Mouse (Mus musculus) lung, embryonic 16.5 days (tissue): ENCODE results near the gene Tmem235. TPM values are rescaled to one million over a fixed set of nuclear protein-coding genes. Genes with fewer than 3 reads are reported as not detected.

Experiments
- ATAC-seq: fragments of 200-750 bp; cut with Nextera tagmentation; 2 replicates; pipeline ENCODE4 v1.8.0; 2017; ENCODE audit warnings: low read depth, mild to moderate bottlenecking, moderate library complexity
- H3K27ac ChIP-seq: fragments of 300-500 bp; sonication (generic); 2 replicates; pipeline ENCODE4 v1.5.1; 2014; ENCODE audit warnings: mild to moderate bottlenecking, control low read depth, low read length
- H3K27me3 ChIP-seq: fragments of 300-500 bp; sonication (generic); 2 replicates; pipeline ENCODE4 v1.6.1; 2014; ENCODE audit warnings: low read depth, low read length, mixed read lengths; ENCODE audit not compliant: control insufficient read depth, insufficient read depth
- H3K36me3 ChIP-seq: fragments of 300-500 bp; sonication (generic); 2 replicates; pipeline ENCODE4 v1.6.1; 2014; ENCODE audit warnings: low read length; ENCODE audit not compliant: control insufficient read depth, insufficient read depth
- H3K4me1 ChIP-seq: fragments of 300-500 bp; sonication (generic); replicated peaks from 2 replicates; pipeline ENCODE4 v1.6.1; 2014; ENCODE audit warnings: low read length, mixed read lengths; ENCODE audit not compliant: control insufficient read depth, insufficient read depth
- H3K4me2 ChIP-seq: fragments of 300-500 bp; sonication (generic); 2 replicates; pipeline ENCODE4 v1.6.1; 2014; ENCODE audit warnings: low read depth, low read length, control low read depth
- H3K4me3 ChIP-seq: fragments of 300-500 bp; sonication (generic); 2 replicates; pipeline ENCODE4 v1.5.1; 2014; ENCODE audit warnings: mild to moderate bottlenecking, low read length, control low read depth
- H3K9ac ChIP-seq: fragments of 300-500 bp; sonication (generic); 2 replicates; pipeline ENCODE4 v1.6.1; 2014; ENCODE audit warnings: low read length, control low read depth
- H3K9me3 ChIP-seq: fragments of 300-500 bp; sonication (generic); 2 replicates; pipeline ENCODE4 v1.6.1; 2016; ENCODE audit warnings: low read length; ENCODE audit not compliant: control insufficient read depth
- WGBS: fragments of 180-500 bp; shearing (Covaris S2); extraction: QIAGEN DNeasy Blood & Tissue Kit; methylation state at CpG from one replicate; pipeline ENCODE4 v1.1.7; 2014; 5-methylcytosine and 5-hydroxymethylcytosine counted together
- polyA plus RNA-seq: library from polyadenylated mRNA; unstranded; fragments of >200 nt; fragmentation: Nextera tagmentation; extraction: Ambion mirVana; gene quantifications from 2 replicates; pipeline ENCODE4 v1.2.1, GENCODE M21; 2015

Gene Tmem235
- polyA plus RNA-seq, 1 experiment from 2014 or later = not detected

DNA sequence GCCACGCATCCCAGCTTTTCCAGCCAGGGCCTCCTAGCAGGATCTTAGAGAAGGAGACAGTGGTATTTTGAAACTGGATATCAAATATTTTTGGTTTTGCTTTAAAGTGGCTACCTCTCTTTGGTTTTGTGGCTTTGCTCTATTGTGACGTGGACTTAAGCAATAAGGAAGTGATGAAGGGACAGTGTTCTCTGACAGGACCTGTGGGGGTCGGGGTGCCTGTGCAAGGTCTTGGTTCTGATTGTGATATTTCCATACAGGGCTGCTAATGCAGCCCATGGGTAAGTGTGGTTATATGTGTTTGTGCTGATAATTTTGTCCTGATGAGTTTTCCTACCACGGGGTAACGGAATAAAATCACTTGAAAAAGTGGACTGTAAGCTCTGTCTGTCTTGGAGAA lies 5.2 kb upstream of the Tmem235 start:
- Histone ChIP-seq H3K27me3 (peaks cover 17% of the 10 kb centered on the region), H3K9ac (no peak overlapping the region), H3K9me3 (no peaks in the 10 kb centered on the region), H3K4me1 (peaks cover 7% of the 10 kb centered on the region), H3K4me2 (no peak overlapping the region), H3K4me3 (no peak overlapping the region), H3K36me3 (peaks cover 36% of the 10 kb centered on the region), H3K27ac (no peak overlapping the region)
- ATAC-seq = no peak
- WGBS = 96% methylated on average over 5 of the region's 5 CpGs

DNA sequence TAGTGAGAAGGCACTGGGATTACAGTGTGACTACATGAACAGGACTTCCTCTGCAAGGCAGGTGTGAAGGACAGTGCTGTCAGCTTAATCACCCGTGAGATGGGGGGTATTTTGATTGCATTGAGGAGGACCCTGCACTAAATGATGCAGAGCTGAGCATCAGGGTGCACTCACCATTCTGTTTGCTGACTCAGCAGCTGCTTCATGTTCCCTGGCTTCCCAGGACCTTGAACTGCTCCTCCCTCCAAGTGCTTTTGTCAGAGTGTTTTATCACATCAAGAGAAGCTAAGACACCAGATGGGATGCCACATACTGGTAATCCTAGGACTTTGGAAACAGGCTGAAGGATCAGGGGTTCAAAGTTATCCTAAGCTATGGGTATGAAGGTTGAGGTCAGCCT lies 4.6 kb upstream of the Tmem235 start:
- 65% methylated on average over 1 of the region's 1 CpGs for WGBS
- Histone ChIP-seq H3K4me1 (peaks cover 2% of the 10 kb centered on the region), H3K9me3 (no peaks in the 10 kb centered on the region), H3K36me3 (peaks cover 36% of the 10 kb centered on the region), H3K27ac (no peak overlapping the region), H3K4me2 (no peak overlapping the region), H3K4me3 (no peak overlapping the region), H3K9ac (no peak overlapping the region), H3K27me3 (peaks cover 23% of the 10 kb centered on the region)
- ATAC-seq = no peak

- H3K27me3 ChIP-seq = peaks cover 27% of the 10 kb centered on the region
- 92% methylated on average over 10 of the region's 10 CpGs for WGBS
- no peak for ATAC-seq
- H3K36me3 ChIP-seq = peaks cover 36% of the 10 kb centered on the region
- no peaks in the 10 kb centered on the region for H3K4me1 ChIP-seq
- H3K4me3 ChIP-seq = no peak overlapping the region
- no peak overlapping the region for H3K27ac ChIP-seq
- H3K9ac ChIP-seq = no peak overlapping the region
- no peak overlapping the region for H3K4me2 ChIP-seq
- H3K9me3 ChIP-seq = no peaks in the 10 kb centered on the region
Measured at GRCm38 (mm10) chr11:117857462-117857861, 3.1 kb upstream of the Tmem235 start.

DNA sequence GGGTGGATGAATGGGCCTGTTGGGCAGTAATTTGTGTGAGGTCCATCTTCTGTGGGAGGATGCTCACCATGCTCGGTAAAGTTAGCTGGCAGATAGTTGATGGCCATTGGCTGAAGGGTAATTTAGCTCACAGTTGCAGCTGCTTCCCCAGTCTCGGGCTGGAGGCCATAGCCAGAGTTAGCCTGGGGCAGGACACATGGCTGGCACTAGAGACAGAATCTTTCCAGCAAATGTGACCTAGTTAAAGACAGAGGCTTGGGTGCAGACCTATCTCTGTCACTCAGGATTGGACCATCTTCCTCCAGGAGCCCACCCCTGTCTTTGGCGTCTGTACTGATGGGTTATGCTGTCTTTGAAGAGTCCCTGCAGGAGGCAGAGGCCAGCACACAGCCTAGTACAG lies 2.2 kb upstream of the Tmem235 start:
- no peak overlapping the region for H3K9ac ChIP-seq
- peaks cover 27% of the 10 kb centered on the region for H3K27me3 ChIP-seq
- ATAC-seq = no peak
- H3K4me3 ChIP-seq = no peak overlapping the region
- peaks cover 29% of the 10 kb centered on the region for H3K36me3 ChIP-seq
- 57% methylated on average over 3 of the region's 3 CpGs for WGBS
- H3K4me2 ChIP-seq = no peak overlapping the region
- H3K9me3 ChIP-seq = no peaks in the 10 kb centered on the region
- H3K4me1 ChIP-seq = no peaks in the 10 kb centered on the region
- no peak overlapping the region for H3K27ac ChIP-seq

- H3K9me3 ChIP-seq = no peaks in the 10 kb centered on the region
- H3K27ac ChIP-seq = no peak overlapping the region
- H3K4me1 ChIP-seq = no peaks in the 10 kb centered on the region
- 40% methylated on average over 11 of the region's 11 CpGs for WGBS
- H3K9ac ChIP-seq = no peak overlapping the region
- no peak overlapping the region for H3K4me2 ChIP-seq
- ATAC-seq = no peak
- H3K36me3 ChIP-seq = no peaks in the 10 kb centered on the region
- H3K27me3 ChIP-seq = peaks cover 27% of the 10 kb centered on the region
- H3K4me3 ChIP-seq = no peak overlapping the region
Measured at GRCm38 (mm10) chr11:117863174-117863856, 2.8 kb downstream of the Tmem235 start.

GRCm38 (mm10) chr11:117864805-117865204 lies 4.3 kb downstream of the Tmem235 start:
- Histone ChIP-seq H3K4me1 (no peaks in the 10 kb centered on the region), H3K4me3 (no peak overlapping the region), H3K9ac (no peak overlapping the region), H3K9me3 (no peaks in the 10 kb centered on the region), H3K4me2 (no peak overlapping the region), H3K36me3 (no peaks in the 10 kb centered on the region), H3K27ac (no peak overlapping the region), H3K27me3 (peaks cover 14% of the 10 kb centered on the region)
- 59% methylated on average over 2 of the region's 2 CpGs for WGBS
- no peak for ATAC-seq

GRCm38 (mm10) chr11:117865988-117866387 lies 5.4 kb downstream of the Tmem235 start:
- H3K36me3 ChIP-seq = no peaks in the 10 kb centered on the region
- H3K9ac ChIP-seq = no peak overlapping the region
- WGBS = 39% methylated on average over 6 of the region's 6 CpGs
- no peak for ATAC-seq
- H3K9me3 ChIP-seq = no peaks in the 10 kb centered on the region
- no peak overlapping the region for H3K4me2 ChIP-seq
- peaks cover 3% of the 10 kb centered on the region; the same call in 1 of the 2 replicates for H3K27me3 ChIP-seq
- no peak overlapping the region for H3K27ac ChIP-seq
- no peaks in the 10 kb centered on the region for H3K4me1 ChIP-seq
- H3K4me3 ChIP-seq = no peak overlapping the region

DNA sequence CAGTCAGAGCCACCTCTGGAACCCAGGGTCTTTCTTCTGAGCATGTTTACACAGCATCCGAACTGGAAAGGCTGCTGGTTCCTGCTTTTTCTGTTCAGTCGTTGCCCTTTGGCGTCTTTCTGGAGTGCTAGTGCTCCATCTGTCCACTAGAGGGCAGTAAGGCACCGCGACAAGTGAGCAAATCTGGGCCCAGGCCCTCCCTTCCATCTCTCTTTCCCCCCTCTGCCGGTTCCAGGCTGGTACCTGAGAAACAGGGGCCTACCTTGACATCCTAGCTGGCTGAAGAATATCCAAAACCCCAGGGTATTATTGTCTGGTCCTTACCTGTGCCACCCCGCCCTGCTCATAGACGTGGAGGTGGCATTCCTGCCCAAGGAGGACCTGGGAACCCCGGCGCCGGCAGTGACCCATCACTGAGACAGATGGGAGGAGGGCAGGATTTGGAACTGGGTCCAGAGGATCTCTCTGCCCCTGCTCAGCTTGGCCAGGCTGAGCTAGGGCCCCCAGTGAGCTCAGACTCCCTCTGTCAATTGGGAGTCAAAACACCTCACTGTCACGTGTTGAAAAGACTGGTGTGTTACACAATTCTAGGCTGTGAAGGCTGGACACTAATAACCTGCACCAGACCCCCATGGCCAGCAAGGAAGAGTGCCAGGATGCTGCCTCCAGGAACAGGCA lies 10.3 kb downstream of the Tmem235 start:
- H3K27ac ChIP-seq = no peak overlapping the region
- no peak overlapping the region for H3K4me3 ChIP-seq
- H3K27me3 ChIP-seq = no peaks in the 10 kb centered on the region
- WGBS = 38% methylated on average over 12 of the region's 12 CpGs
- peaks cover 12% of the 10 kb centered on the region; the same call in 1 of the 2 replicates for H3K4me1 ChIP-seq
- H3K9ac ChIP-seq = no peak overlapping the region
- H3K4me2 ChIP-seq = no peak overlapping the region
- no peaks in the 10 kb centered on the region for H3K36me3 ChIP-seq
- ATAC-seq = peak; percentile 26
- H3K9me3 ChIP-seq = no peaks in the 10 kb centered on the region

- Histone ChIP-seq H3K36me3 (no peaks in the 10 kb centered on the region), H3K27me3 (no peaks in the 10 kb centered on the region), H3K4me1 (peaks cover 12% of the 10 kb centered on the region; the same call in 1 of the 2 replicates), H3K4me3 (no peak overlapping the region), H3K9me3 (no peaks in the 10 kb centered on the region), H3K27ac (no peak overlapping the region), H3K9ac (no peak overlapping the region), H3K4me2 (no peak overlapping the region)
- no peak for ATAC-seq
- 61% methylated on average over 5 of the region's 5 CpGs for WGBS
Measured at GRCm38 (mm10) chr11:117871376-117871775, 10.8 kb downstream of the Tmem235 start.
